Mouse (Mus musculus): ENCODE measurements at regions not wholly inside any gene's neighbourhood (a gene's known extent, or its start where the extent isn't known, plus 50 kb on each side); places are given as distances from the start of the nearest gene placed in this dataset.

DNA sequence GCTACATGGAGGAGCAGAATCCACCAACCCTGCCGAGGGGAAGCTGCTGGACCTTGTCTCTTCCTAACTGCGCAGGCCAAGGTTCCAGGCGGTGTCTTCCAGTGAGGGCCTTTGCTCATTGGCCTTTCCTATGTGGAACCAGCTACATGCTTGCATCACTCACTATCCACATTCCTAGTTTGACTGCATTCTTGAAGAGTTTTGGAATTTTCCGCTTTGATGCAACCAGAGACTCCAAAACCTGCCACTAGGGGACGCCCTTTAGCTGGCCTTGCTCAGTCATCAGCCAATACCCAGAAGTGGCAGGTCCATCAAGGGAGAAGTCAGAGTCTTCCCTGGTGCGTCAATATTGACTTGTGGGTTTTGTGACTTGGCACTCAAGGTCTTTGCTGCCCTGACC is 112.8 kb upstream of the Zfp706 start:
- Histone ChIP-seq H3K27me3 (replicated peaks; ENCODE audit: control insufficient read depth, insufficient read depth, low read length) (no peaks in the 10 kb centered on the region), H3K4me1 (replicated peaks; ENCODE audit: control insufficient read depth, insufficient read depth, low read length) (no peaks in the 10 kb centered on the region), H3K36me3 (ENCODE audit: control insufficient read depth, insufficient read depth, low read length) (no peaks in the 10 kb centered on the region), H3K4me2 (no peak overlapping the region), H3K27ac (ENCODE audit: low read depth, low read length) (no peak overlapping the region), H3K9ac (ENCODE audit: low read depth, low read length) (no peak overlapping the region), H3K4me3 (ENCODE audit: low read depth, low read length) (no peak overlapping the region), H3K9me3 (ENCODE audit: control insufficient read depth, low read length) (no peaks in the 10 kb centered on the region)
- peak; percentile 62 for DNase-seq (ENCODE audit: low spot score)
- WGBS = 21% methylated on average over 6 of the region's 6 CpGs
- no peak for ATAC-seq (replicated peaks; ENCODE audit: low FRiP score)

GRCm38 (mm10) chr15:37114119-37114518 is 106.5 kb upstream of the Zfp706 start:
- Histone ChIP-seq H3K36me3 (ENCODE audit: control insufficient read depth, insufficient read depth, low read length) (no peaks in the 10 kb centered on the region), H3K4me2 (no peak overlapping the region), H3K4me3 (ENCODE audit: low read depth, low read length) (no peak overlapping the region), H3K9ac (ENCODE audit: low read depth, low read length) (no peak overlapping the region), H3K27ac (ENCODE audit: low read depth, low read length) (no peak overlapping the region), H3K4me1 (replicated peaks; ENCODE audit: control insufficient read depth, insufficient read depth, low read length) (no peaks in the 10 kb centered on the region), H3K27me3 (replicated peaks; ENCODE audit: control insufficient read depth, insufficient read depth, low read length) (no peaks in the 10 kb centered on the region), H3K9me3 (ENCODE audit: control insufficient read depth, low read length) (no peaks in the 10 kb centered on the region)
- DNase-seq (ENCODE audit: low spot score) (peak; percentile 44), ATAC-seq (replicated peaks; ENCODE audit: low FRiP score) (no peak)
- WGBS = 20% methylated on average over 8 of the region's 8 CpGs

GRCm38 (mm10) chr15:37110462-37110861 is 102.9 kb upstream of the Zfp706 start:
- Histone ChIP-seq H3K9ac (ENCODE audit: low read depth, low read length) (no peak overlapping the region), H3K36me3 (ENCODE audit: control insufficient read depth, insufficient read depth, low read length) (no peaks in the 10 kb centered on the region), H3K4me1 (replicated peaks; ENCODE audit: control insufficient read depth, insufficient read depth, low read length) (no peaks in the 10 kb centered on the region), H3K27ac (ENCODE audit: low read depth, low read length) (no peak overlapping the region), H3K9me3 (ENCODE audit: control insufficient read depth, low read length) (no peaks in the 10 kb centered on the region), H3K4me2 (no peak overlapping the region), H3K27me3 (replicated peaks; ENCODE audit: control insufficient read depth, insufficient read depth, low read length) (no peaks in the 10 kb centered on the region), H3K4me3 (ENCODE audit: low read depth, low read length) (no peak overlapping the region)
- 91% methylated on average over 14 of the region's 14 CpGs for WGBS
- DNase-seq (ENCODE audit: low spot score) (no peak), ATAC-seq (replicated peaks; ENCODE audit: low FRiP score) (no peak)

- Histone ChIP-seq H3K4me1 (replicated peaks; ENCODE audit: control insufficient read depth, insufficient read depth, low read length) (peaks cover 10% of the 10 kb centered on the region), H3K27me3 (replicated peaks; ENCODE audit: control insufficient read depth, insufficient read depth, low read length) (no peaks in the 10 kb centered on the region), H3K9ac (ENCODE audit: low read depth, low read length) (no peak overlapping the region), H3K36me3 (ENCODE audit: control insufficient read depth, insufficient read depth, low read length) (no peaks in the 10 kb centered on the region), H3K27ac (ENCODE audit: low read depth, low read length) (no peak overlapping the region), H3K4me2 (no peak overlapping the region), H3K4me3 (ENCODE audit: low read depth, low read length) (no peak overlapping the region), H3K9me3 (ENCODE audit: control insufficient read depth, low read length) (no peaks in the 10 kb centered on the region)
- 66% methylated on average over 2 of the region's 2 CpGs for WGBS
- DNase-seq (ENCODE audit: low spot score) = no peak
- ATAC-seq (replicated peaks; ENCODE audit: low FRiP score) = no peak
Observed at GRCm38 (mm10) chr15:37102035-37102555, 94.5 kb upstream of the Zfp706 start.

GRCm38 (mm10) chr15:37101419-37101818 is 93.8 kb upstream of the Zfp706 start:
- no peaks in the 10 kb centered on the region for H3K9me3 ChIP-seq (ENCODE audit: control insufficient read depth, low read length)

DNA sequence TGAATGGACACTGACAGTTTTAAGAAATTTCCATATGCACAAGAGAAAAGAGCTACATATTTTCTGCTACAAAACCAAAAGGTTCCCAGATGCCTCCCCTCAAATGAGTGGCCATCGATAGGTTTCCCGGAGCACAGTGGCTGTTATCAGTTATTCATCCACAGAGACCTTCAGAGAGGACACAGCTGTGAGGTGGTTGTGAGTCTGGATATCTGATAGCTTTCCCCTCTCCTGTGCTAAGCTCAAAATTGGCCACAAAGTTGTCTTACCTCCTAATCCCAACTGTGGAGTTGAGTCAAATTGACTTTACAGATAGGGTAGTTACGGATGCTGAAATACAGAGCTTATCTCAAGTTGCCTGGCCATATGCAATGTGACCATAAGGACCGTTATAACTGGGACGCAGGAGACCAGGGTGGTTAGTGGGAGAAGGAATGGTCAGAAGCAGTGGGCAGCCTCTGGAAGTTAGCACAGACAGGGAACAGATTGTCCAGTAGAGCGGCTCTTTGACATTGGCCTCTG is 93.3 kb upstream of the Zfp706 start:
- no peaks in the 10 kb centered on the region for H3K27me3 ChIP-seq (replicated peaks; ENCODE audit: control insufficient read depth, insufficient read depth, low read length)
- peak overlapping the region; percentile 47 for H3K4me2 ChIP-seq
- no peaks in the 10 kb centered on the region for H3K9me3 ChIP-seq (ENCODE audit: control insufficient read depth, low read length)
- 0 out of 2 replicates have a peak overlapping the region, but pooled peaks have one; percentile 19 for H3K27ac ChIP-seq (ENCODE audit: low read depth, low read length)
- H3K36me3 ChIP-seq (ENCODE audit: control insufficient read depth, insufficient read depth, low read length) = no peaks in the 10 kb centered on the region
- peak overlapping the region; percentile 22; the same call in 1 of the 2 replicates for H3K4me3 ChIP-seq (ENCODE audit: low read depth, low read length)
- 71% methylated on average over 6 of the region's 6 CpGs for WGBS
- peaks cover 10% of the 10 kb centered on the region for H3K4me1 ChIP-seq (replicated peaks; ENCODE audit: control insufficient read depth, insufficient read depth, low read length)
- no peak for DNase-seq (ENCODE audit: low spot score)
- H3K9ac ChIP-seq (ENCODE audit: low read depth, low read length) = no peak overlapping the region
- peak; percentile 32 for ATAC-seq (replicated peaks; ENCODE audit: low FRiP score)

More at GRCm38 (mm10) chr15:37101419-37101818, 93.8 kb upstream of the Zfp706 start:
- no peak overlapping the region for H3K4me2 ChIP-seq
- 76% methylated on average over 1 of the region's 1 CpGs for WGBS
- no peaks in the 10 kb centered on the region for H3K27me3 ChIP-seq (replicated peaks; ENCODE audit: control insufficient read depth, insufficient read depth, low read length)
- ATAC-seq (replicated peaks; ENCODE audit: low FRiP score) (no peak), DNase-seq (ENCODE audit: low spot score) (no peak)
- H3K4me1 ChIP-seq (replicated peaks; ENCODE audit: control insufficient read depth, insufficient read depth, low read length) = peaks cover 10% of the 10 kb centered on the region
- H3K9ac ChIP-seq (ENCODE audit: low read depth, low read length) = no peak overlapping the region
- no peaks in the 10 kb centered on the region for H3K36me3 ChIP-seq (ENCODE audit: control insufficient read depth, insufficient read depth, low read length)
- H3K27ac ChIP-seq (ENCODE audit: low read depth, low read length) = 0 out of 2 replicates have a peak overlapping the region, but pooled peaks have one; percentile 19
- H3K4me3 ChIP-seq (ENCODE audit: low read depth, low read length) = no peak overlapping the region

DNA sequence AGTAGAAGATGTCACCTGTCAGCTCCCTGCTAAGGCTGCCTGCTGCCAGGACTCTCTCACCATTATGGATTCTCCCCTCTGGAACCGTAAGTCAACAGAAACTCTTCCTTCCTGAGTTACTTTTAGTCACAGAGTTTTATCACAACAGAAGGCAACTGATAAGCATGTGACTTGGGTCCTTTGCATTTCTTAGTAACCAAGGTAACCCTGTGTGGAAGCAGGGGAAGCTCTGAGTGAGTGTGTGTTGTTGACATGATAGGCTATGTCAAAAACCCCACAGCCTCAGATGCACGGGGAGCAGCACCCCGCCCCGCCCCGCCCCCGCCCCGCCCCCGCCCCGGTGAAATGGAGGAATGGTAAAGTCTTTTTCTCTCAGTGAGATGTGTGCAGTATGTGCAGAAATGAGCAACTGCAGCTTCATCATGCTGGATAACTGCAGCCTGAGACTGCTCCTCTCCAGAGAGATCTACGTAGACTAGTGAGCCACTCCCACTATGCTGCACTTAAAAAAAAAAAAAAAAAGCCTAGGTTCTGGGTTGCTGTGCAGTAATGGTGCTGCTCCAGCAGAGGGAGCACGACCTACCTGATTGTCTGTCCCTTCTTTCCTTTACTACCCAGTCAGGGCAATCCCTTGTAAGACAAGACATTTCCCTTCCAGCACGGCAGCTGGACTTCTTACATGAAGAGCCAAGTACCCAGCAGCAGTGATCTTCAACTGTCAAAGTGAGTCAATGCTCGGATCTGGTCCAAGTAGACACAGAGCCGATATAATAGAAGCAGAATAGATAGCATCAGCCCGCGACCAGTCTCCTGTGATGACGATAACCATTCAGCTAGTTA is 92.6 kb upstream of the Zfp706 start:
- DNase-seq (ENCODE audit: low spot score) = peak; percentile 41
- Histone ChIP-seq H3K4me3 (ENCODE audit: low read depth, low read length) (peak overlapping the region; percentile 22; the same call in 1 of the 2 replicates), H3K9me3 (ENCODE audit: control insufficient read depth, low read length) (no peaks in the 10 kb centered on the region), H3K4me2 (peak overlapping the region; percentile 47), H3K4me1 (replicated peaks; ENCODE audit: control insufficient read depth, insufficient read depth, low read length) (peaks cover 10% of the 10 kb centered on the region), H3K36me3 (ENCODE audit: control insufficient read depth, insufficient read depth, low read length) (no peaks in the 10 kb centered on the region), H3K9ac (ENCODE audit: low read depth, low read length) (no peak overlapping the region), H3K27me3 (replicated peaks; ENCODE audit: control insufficient read depth, insufficient read depth, low read length) (no peaks in the 10 kb centered on the region), H3K27ac (ENCODE audit: low read depth, low read length) (peak overlapping the region; percentile 15; the same call in 1 of the 2 replicates)
- ATAC-seq (replicated peaks; ENCODE audit: low FRiP score) = peak; percentile 98
- WGBS = 30% methylated on average over 17 of the region's 17 CpGs

DNA sequence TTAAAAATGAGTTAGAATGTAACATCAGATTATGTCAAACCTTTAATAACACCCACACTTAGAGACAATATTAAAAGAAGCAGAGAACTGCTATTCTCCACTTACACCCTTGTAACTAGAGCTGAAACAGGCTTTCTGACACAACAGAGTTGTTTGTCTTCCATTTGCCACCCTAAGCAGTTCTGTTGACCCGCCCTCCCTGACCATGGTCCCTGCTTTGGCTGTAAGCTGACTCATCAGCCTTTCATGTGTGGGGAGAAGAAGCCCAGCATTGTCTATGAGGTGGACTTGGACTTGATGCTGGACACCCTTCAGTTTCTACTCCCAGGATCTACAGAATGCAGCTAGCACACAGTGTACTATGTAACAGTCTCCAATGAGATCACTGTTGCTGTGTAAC is 91.6 kb upstream of the Zfp706 start:
- H3K4me2 ChIP-seq = no peak overlapping the region
- no peak overlapping the region for H3K27ac ChIP-seq (ENCODE audit: low read depth, low read length)
- no peak overlapping the region for H3K4me3 ChIP-seq (ENCODE audit: low read depth, low read length)
- H3K9me3 ChIP-seq (ENCODE audit: control insufficient read depth, low read length) = no peaks in the 10 kb centered on the region
- DNase-seq (ENCODE audit: low spot score) (no peak), ATAC-seq (replicated peaks; ENCODE audit: low FRiP score) (no peak)
- no peaks in the 10 kb centered on the region for H3K27me3 ChIP-seq (replicated peaks; ENCODE audit: control insufficient read depth, insufficient read depth, low read length)
- 81% methylated on average over 1 of the region's 1 CpGs for WGBS
- peaks cover 10% of the 10 kb centered on the region for H3K4me1 ChIP-seq (replicated peaks; ENCODE audit: control insufficient read depth, insufficient read depth, low read length)
- H3K9ac ChIP-seq (ENCODE audit: low read depth, low read length) = no peak overlapping the region
- H3K36me3 ChIP-seq (ENCODE audit: control insufficient read depth, insufficient read depth, low read length) = no peaks in the 10 kb centered on the region

All from liver, embryonic 11.5 days (tissue).